Mouse (Mus musculus): Measurements from ENCODE around the gene Ildr1. TPM values are rescaled to one million over a fixed set of nuclear protein-coding genes. Genes with fewer than 3 reads are reported as not detected.

The Ildr1 gene
- polyA plus RNA-seq, 1 experiment from 2014 or later = 5.3 TPM

- H3K9me3 ChIP-seq (ENCODE audit: control insufficient read depth, low read length) = no peaks in the 10 kb centered on the region
- H3K4me2 ChIP-seq (ENCODE audit: low read depth, low read length) = no peak overlapping the region
- WGBS = 89% methylated on average over 17 of the region's 17 CpGs
- ATAC-seq (ENCODE audit: low read depth) (no peak), DNase-seq (ENCODE audit: low spot score) (no peak)
- no peak overlapping the region for H3K4me3 ChIP-seq (ENCODE audit: low read depth, low read length)
- no peaks in the 10 kb centered on the region for H3K36me3 ChIP-seq (ENCODE audit: control insufficient read depth, insufficient read depth, low read length)
- no peaks in the 10 kb centered on the region for H3K27me3 ChIP-seq (replicated peaks; ENCODE audit: control insufficient read depth, insufficient read depth, low read length)
- H3K27ac ChIP-seq (replicated peaks; ENCODE audit: low read depth, low read length) = no peak overlapping the region
- H3K9ac ChIP-seq (ENCODE audit: low read depth, low read length) = no peak overlapping the region
- H3K4me1 ChIP-seq (ENCODE audit: control insufficient read depth, insufficient read depth, low read length) = no peaks in the 10 kb centered on the region
Measured at GRCm38 (mm10) chr16:36709405-36709804, 15.6 kb downstream of the Ildr1 start.

GRCm38 (mm10) chr16:36710794-36711193 lies 17.0 kb downstream of the Ildr1 start:
- H3K27ac ChIP-seq (replicated peaks; ENCODE audit: low read depth, low read length) = no peak overlapping the region
- WGBS = 93% methylated on average over 2 of the region's 2 CpGs
- ATAC-seq (ENCODE audit: low read depth) = no peak
- no peaks in the 10 kb centered on the region for H3K9me3 ChIP-seq (ENCODE audit: control insufficient read depth, low read length)
- no peak for DNase-seq (ENCODE audit: low spot score)
- H3K4me1 ChIP-seq (ENCODE audit: control insufficient read depth, insufficient read depth, low read length) = no peaks in the 10 kb centered on the region
- H3K36me3 ChIP-seq (ENCODE audit: control insufficient read depth, insufficient read depth, low read length) = no peaks in the 10 kb centered on the region
- no peak overlapping the region for H3K4me2 ChIP-seq (ENCODE audit: low read depth, low read length)
- no peaks in the 10 kb centered on the region for H3K27me3 ChIP-seq (replicated peaks; ENCODE audit: control insufficient read depth, insufficient read depth, low read length)
- H3K4me3 ChIP-seq (ENCODE audit: low read depth, low read length) = no peak overlapping the region
- no peak overlapping the region for H3K9ac ChIP-seq (ENCODE audit: low read depth, low read length)

- 90% methylated on average over 12 of the region's 12 CpGs for WGBS
- Histone ChIP-seq H3K4me1 (ENCODE audit: control insufficient read depth, insufficient read depth, low read length) (no peaks in the 10 kb centered on the region), H3K27me3 (replicated peaks; ENCODE audit: control insufficient read depth, insufficient read depth, low read length) (no peaks in the 10 kb centered on the region), H3K4me2 (ENCODE audit: low read depth, low read length) (no peak overlapping the region), H3K4me3 (ENCODE audit: low read depth, low read length) (no peak overlapping the region), H3K36me3 (ENCODE audit: control insufficient read depth, insufficient read depth, low read length) (no peaks in the 10 kb centered on the region), H3K27ac (replicated peaks; ENCODE audit: low read depth, low read length) (no peak overlapping the region), H3K9me3 (ENCODE audit: control insufficient read depth, low read length) (no peaks in the 10 kb centered on the region), H3K9ac (ENCODE audit: low read depth, low read length) (no peak overlapping the region)
- ATAC-seq (ENCODE audit: low read depth) = no peak
- no peak for DNase-seq (ENCODE audit: low spot score)
Measured at GRCm38 (mm10) chr16:36711760-36712159, 18.0 kb downstream of the Ildr1 start.

DNA sequence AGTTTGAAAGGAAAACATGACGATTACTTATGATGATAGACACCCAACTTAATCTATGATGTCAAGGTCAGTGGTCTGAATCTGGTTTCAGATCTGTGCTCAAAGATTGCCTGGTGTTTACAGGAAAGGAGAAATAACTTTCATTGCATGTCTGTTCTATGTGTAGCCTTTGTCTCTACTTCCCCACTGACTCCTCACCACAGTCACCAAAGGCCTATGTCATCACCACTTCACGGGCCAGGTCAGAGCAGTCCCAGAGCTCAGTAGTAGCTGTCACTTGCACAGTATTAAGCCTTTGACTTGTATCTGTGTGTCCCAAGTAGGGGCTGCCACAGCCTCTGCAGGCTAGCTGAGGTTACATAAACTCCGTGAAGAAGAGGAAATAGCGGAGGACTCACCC lies 23.7 kb downstream of the Ildr1 start:
- DNase-seq (ENCODE audit: low spot score) = no peak
- Histone ChIP-seq H3K4me2 (ENCODE audit: low read depth, low read length) (no peak overlapping the region), H3K27me3 (replicated peaks; ENCODE audit: control insufficient read depth, insufficient read depth, low read length) (no peaks in the 10 kb centered on the region), H3K27ac (replicated peaks; ENCODE audit: low read depth, low read length) (no peak overlapping the region), H3K4me3 (ENCODE audit: low read depth, low read length) (no peak overlapping the region), H3K36me3 (ENCODE audit: control insufficient read depth, insufficient read depth, low read length) (no peaks in the 10 kb centered on the region), H3K9ac (ENCODE audit: low read depth, low read length) (no peak overlapping the region), H3K4me1 (ENCODE audit: control insufficient read depth, insufficient read depth, low read length) (no peaks in the 10 kb centered on the region), H3K9me3 (ENCODE audit: control insufficient read depth, low read length) (no peaks in the 10 kb centered on the region)
- ATAC-seq (ENCODE audit: low read depth) = no peak
- WGBS = 83% methylated on average over 4 of the region's 4 CpGs

DNA sequence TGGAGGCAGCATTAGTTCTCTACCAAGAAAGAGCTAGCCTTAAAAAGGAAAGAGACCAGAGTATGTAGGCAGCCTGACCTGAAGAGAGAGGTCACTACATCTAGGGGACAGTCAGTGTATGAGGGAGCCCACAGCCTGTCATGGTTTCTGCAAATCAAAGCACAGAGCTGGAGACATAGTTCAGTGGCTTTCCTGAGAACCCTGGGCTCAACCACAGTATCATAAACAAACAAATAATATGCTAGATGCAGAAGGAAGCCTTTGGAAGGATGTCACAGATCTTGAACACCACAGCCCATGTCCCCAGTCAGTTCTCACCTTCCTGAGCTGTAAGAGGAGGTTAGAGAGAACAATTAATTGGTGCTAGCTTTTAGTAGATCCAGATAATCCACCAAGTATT lies 24.9 kb downstream of the Ildr1 start:
- no peaks in the 10 kb centered on the region for H3K9me3 ChIP-seq (ENCODE audit: control insufficient read depth, low read length)
- no peak for ATAC-seq (ENCODE audit: low read depth)
- no peak overlapping the region for H3K27ac ChIP-seq (replicated peaks; ENCODE audit: low read depth, low read length)
- no peaks in the 10 kb centered on the region for H3K4me1 ChIP-seq (ENCODE audit: control insufficient read depth, insufficient read depth, low read length)
- H3K27me3 ChIP-seq (replicated peaks; ENCODE audit: control insufficient read depth, insufficient read depth, low read length) = no peaks in the 10 kb centered on the region
- H3K4me3 ChIP-seq (ENCODE audit: low read depth, low read length) = no peak overlapping the region
- no peak overlapping the region for H3K4me2 ChIP-seq (ENCODE audit: low read depth, low read length)
- H3K9ac ChIP-seq (ENCODE audit: low read depth, low read length) = no peak overlapping the region
- no peak for DNase-seq (ENCODE audit: low spot score)
- no peaks in the 10 kb centered on the region for H3K36me3 ChIP-seq (ENCODE audit: control insufficient read depth, insufficient read depth, low read length)

DNA sequence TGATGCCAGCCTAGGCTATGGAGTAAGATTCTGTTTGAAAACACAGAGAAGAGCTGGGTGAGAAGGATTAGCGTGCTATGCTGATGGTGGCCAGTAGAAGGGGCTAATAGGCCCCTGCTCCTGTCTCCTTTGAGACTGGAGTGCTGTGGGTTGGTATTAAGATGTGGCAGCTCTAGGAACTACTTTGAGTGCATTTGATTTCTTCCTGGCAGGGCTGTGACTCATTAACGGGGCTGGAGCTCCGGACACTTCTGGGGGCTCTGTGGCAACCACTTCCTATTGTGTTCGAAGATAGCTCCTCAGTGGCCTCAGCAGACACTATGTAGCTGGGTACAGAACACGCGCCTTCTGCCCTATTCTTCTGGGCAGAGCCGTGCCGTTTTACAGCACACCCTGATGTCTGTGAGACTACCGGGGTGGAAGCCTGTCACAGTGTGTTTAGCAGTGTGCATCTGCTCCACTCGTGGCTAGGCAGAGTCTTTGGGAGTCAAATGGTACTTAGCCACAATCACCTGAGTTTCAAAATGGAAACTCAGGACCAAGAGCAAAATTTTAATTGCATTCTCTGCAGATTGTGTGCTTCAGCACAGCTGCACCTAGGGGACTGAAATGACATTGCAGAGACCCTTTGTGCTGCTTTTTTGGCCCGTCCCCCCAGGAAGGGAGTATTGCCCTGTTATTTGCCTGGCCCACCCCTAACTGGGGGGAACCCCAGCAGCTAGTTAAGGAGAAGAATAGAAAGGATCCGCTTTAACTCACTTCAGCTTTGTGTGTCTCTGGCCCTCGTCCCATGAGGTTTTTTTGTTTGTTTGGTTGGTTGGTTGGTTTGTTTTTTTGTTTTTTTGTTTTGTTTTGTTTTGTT lies 26.6 kb downstream of the Ildr1 start:
- no peak for ATAC-seq (ENCODE audit: low read depth)
- no peak for DNase-seq (ENCODE audit: low spot score)
- WGBS = 68% methylated on average over 13 of the region's 13 CpGs

DNA sequence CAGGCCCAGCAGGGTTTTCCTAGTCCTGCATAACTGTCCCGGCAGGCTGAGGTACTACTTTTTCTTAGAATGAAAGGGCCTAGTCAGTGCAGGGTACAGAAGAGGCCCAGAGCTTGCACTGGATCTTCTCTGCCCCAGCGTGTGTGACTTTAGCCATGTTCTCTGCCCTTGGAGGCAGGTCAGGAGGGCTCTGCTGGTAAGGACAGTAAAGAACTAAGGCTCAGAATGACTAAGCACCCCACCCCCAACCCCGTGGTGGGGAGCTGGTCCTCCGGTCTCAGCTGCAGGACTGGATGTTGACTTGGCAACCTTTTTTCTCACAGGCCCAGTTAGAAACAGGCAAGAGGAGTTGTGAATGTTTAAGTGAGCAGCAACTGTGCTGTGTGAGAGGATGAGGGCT lies 29.0 kb downstream of the Ildr1 start:
- Histone ChIP-seq H3K36me3 (ENCODE audit: control insufficient read depth, insufficient read depth, low read length) (no peaks in the 10 kb centered on the region), H3K9me3 (ENCODE audit: control insufficient read depth, low read length) (no peaks in the 10 kb centered on the region), H3K27me3 (replicated peaks; ENCODE audit: control insufficient read depth, insufficient read depth, low read length) (no peaks in the 10 kb centered on the region), H3K9ac (ENCODE audit: low read depth, low read length) (no peak overlapping the region), H3K4me3 (ENCODE audit: low read depth, low read length) (no peak overlapping the region), H3K4me1 (ENCODE audit: control insufficient read depth, insufficient read depth, low read length) (no peaks in the 10 kb centered on the region), H3K4me2 (ENCODE audit: low read depth, low read length) (no peak overlapping the region), H3K27ac (replicated peaks; ENCODE audit: low read depth, low read length) (no peak overlapping the region)
- DNase-seq (ENCODE audit: low spot score) = no peak
- ATAC-seq (ENCODE audit: low read depth) = no peak
- WGBS = 13% methylated on average over 4 of the region's 4 CpGs

More for the DNA sequence above, 26.6 kb downstream of the Ildr1 start:
- Histone ChIP-seq H3K27ac (replicated peaks; ENCODE audit: low read depth, low read length) (no peak overlapping the region), H3K9ac (ENCODE audit: low read depth, low read length) (no peak overlapping the region), H3K9me3 (ENCODE audit: control insufficient read depth, low read length) (no peaks in the 10 kb centered on the region), H3K27me3 (replicated peaks; ENCODE audit: control insufficient read depth, insufficient read depth, low read length) (no peaks in the 10 kb centered on the region), H3K36me3 (ENCODE audit: control insufficient read depth, insufficient read depth, low read length) (no peaks in the 10 kb centered on the region), H3K4me1 (ENCODE audit: control insufficient read depth, insufficient read depth, low read length) (no peaks in the 10 kb centered on the region), H3K4me2 (ENCODE audit: low read depth, low read length) (no peak overlapping the region), H3K4me3 (ENCODE audit: low read depth, low read length) (no peak overlapping the region)

DNA sequence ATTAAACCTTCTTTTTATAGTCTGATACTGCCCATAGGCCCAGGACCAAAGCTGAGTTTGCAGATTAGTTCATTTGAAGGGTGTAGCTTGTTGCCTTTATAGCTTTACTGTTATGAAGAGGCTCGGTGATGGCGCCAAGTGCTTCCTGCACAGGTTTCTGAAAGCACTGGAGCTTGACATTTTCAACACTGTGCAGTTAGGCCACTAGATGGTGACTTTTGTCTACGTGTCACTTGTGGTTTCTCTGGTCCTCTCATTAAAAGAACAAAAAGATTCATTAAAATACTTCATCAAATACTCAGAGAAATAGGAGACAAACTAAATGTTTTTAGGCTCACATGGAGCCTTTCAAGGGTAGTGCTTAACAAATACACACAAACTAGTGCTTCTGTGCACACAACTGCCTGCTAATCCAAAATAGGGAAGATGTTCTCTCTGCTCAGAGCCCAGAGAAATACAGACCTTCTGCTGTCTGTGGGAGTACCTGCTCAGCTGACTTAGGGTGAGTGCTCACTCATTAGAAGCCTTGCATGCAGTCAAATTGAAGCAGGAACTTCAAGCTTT lies 30.2 kb downstream of the Ildr1 start:
- H3K27ac ChIP-seq (replicated peaks; ENCODE audit: low read depth, low read length) = no peak overlapping the region
- no peaks in the 10 kb centered on the region for H3K4me1 ChIP-seq (ENCODE audit: control insufficient read depth, insufficient read depth, low read length)
- ATAC-seq (ENCODE audit: low read depth) = no peak
- no peaks in the 10 kb centered on the region for H3K9me3 ChIP-seq (ENCODE audit: control insufficient read depth, low read length)
- peak; percentile 14 for DNase-seq (ENCODE audit: low spot score)
- H3K4me3 ChIP-seq (ENCODE audit: low read depth, low read length) = no peak overlapping the region
- H3K9ac ChIP-seq (ENCODE audit: low read depth, low read length) = no peak overlapping the region
- no peaks in the 10 kb centered on the region for H3K27me3 ChIP-seq (replicated peaks; ENCODE audit: control insufficient read depth, insufficient read depth, low read length)
- 72% methylated on average over 3 of the region's 3 CpGs for WGBS
- H3K36me3 ChIP-seq (ENCODE audit: control insufficient read depth, insufficient read depth, low read length) = no peaks in the 10 kb centered on the region
- H3K4me2 ChIP-seq (ENCODE audit: low read depth, low read length) = no peak overlapping the region

DNA sequence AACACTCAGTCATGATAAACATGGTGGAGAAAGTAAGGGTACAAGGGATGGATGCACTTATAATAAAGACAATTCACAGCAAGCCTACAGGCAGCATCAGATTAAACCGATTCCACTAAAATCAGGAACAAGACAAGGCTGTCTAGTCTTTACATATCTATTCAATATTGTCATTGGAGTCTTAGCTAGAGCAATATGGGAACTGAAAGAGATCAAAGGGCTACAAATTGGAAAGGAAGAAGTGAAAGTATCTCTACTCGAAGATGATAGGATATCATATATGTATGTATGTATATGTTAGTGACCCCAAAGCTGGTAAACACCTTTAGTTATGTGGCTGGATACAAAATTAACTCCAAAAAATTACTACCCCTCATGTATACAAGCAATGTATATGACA lies 35.2 kb downstream of the Ildr1 start:
- Histone ChIP-seq H3K9me3 (ENCODE audit: control insufficient read depth, low read length) (no peaks in the 10 kb centered on the region), H3K4me3 (ENCODE audit: low read depth, low read length) (no peak overlapping the region), H3K27me3 (replicated peaks; ENCODE audit: control insufficient read depth, insufficient read depth, low read length) (no peaks in the 10 kb centered on the region), H3K4me2 (ENCODE audit: low read depth, low read length) (no peak overlapping the region), H3K27ac (replicated peaks; ENCODE audit: low read depth, low read length) (no peak overlapping the region), H3K9ac (ENCODE audit: low read depth, low read length) (no peak overlapping the region), H3K36me3 (ENCODE audit: control insufficient read depth, insufficient read depth, low read length) (no peaks in the 10 kb centered on the region), H3K4me1 (ENCODE audit: control insufficient read depth, insufficient read depth, low read length) (no peaks in the 10 kb centered on the region)
- WGBS = 82% methylated on average over 2 of the region's 2 CpGs
- DNase-seq (ENCODE audit: low spot score) (no peak), ATAC-seq (ENCODE audit: low read depth) (no peak)
